Mouse (Mus musculus): Measurements from ENCODE around the gene Tfpt. TPM values are rescaled to one million over a fixed set of nuclear protein-coding genes. Genes with fewer than 3 reads are reported as not detected.
A peak's percentile ranks its signal among the peaks of the same experiment; 100 is the strongest.

The Tfpt gene
- polyA plus RNA-seq, 1 experiment from 2014 or later, result 18.2 TPM

DNA sequence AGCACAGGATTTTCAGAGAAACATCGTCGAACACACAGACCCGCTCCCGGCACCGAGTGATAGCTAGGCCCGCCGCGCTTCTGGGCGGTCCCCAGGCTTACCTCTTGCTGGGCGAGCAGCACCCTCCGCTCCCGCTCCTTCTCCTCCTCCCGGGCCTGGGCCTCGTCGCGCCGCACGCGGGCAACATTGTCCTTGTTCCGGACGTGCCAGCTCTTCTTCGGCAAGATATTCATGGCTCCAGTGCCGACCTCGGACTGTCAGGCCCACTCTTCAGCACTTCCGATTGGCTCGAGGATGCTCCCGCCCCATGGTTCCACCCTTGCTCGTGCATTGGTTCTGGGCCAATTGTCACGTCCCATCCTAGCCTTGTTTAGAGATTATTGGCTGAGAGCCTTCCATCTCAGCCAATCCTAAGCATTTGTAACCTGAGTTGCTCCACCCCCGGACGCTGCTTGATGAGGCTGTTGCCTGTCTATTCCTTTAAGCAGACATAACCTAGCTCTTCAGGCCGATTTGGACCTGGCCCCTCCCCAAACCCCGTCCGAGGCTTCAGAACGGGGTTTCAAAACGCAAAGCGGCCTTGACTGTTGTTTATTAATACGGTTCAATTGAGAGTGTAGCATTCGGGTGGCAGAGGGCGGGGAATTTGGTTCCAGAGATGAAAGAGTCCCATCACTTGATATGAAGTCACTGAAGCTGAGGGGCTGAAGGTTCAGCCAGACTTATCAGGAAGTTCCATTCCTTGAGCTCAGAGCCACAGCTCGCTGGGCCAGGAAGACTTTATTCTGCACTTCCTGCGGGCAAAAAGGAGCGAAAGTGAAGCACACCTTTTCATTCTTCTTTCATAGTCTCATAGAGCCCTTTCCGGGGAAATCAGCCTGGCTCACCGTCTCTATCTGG, 35.7 kb upstream of the Tfpt start, which contains the start of gene Leng1:
Leng1 (minus strand) TSS at position 626 of the 900 bp plus-strand sequence.
- Histone ChIP-seq H3K4me3 (ENCODE audit: control insufficient read depth in 1 of 2, insufficient read depth in 1 of 2, low read depth in 1 of 2, low read length in 2 of 2) (peak within 1 kb of the TSS; percentile 66 to 78), H3K4me2 (ENCODE audit: low read length) (peak within 1 kb of the TSS; percentile 70), H3K27ac (replicated peaks in 1 of 2; ENCODE audit: control insufficient read depth in 1 of 2, insufficient read depth in 1 of 2, low read depth in 2 of 2, low read length in 2 of 2) (peak within 1 kb of the TSS; percentile 88 to 91), H3K36me3 (ENCODE audit: control insufficient read depth, insufficient read depth, low read length) (peaks cover 32% of the 10 kb centered on the region), H3K27me3 (ENCODE audit: control insufficient read depth, insufficient read depth, low read length) (no peaks in the 10 kb centered on the region), H3K9ac (ENCODE audit: low read length) (peak within 1 kb of the TSS; percentile 96), H3K9me3 (ENCODE audit: control insufficient read depth, low read length) (no peaks in the 10 kb centered on the region), H3K4me1 (ENCODE audit: control insufficient read depth in 2 of 2, insufficient read depth in 2 of 2, low read length in 2 of 2) (peaks cover 12 to 18% of the 10 kb centered on the region in 2 experiments)
- ATAC-seq (ENCODE audit: insufficient number of reproducible peaks, insufficient read depth, low FRiP score, low read depth), result peak; percentile 97
- WGBS, result 3% methylated on average over 45 of the region's 45 CpGs

- Histone ChIP-seq H3K4me1 (ENCODE audit: control insufficient read depth in 2 of 2, insufficient read depth in 2 of 2, low read length in 2 of 2) (peaks cover 12 to 18% of the 10 kb centered on the region in 2 experiments), H3K9me3 (ENCODE audit: control insufficient read depth, low read length) (no peaks in the 10 kb centered on the region), H3K36me3 (ENCODE audit: control insufficient read depth, insufficient read depth, low read length) (peaks cover 40% of the 10 kb centered on the region), H3K9ac (ENCODE audit: low read length) (peak overlapping the region; percentile 96), H3K4me2 (ENCODE audit: low read length) (peak overlapping the region; percentile 70), H3K27ac (replicated peaks in 1 of 2; ENCODE audit: control insufficient read depth in 1 of 2, insufficient read depth in 1 of 2, low read depth in 2 of 2, low read length in 2 of 2) (peak overlapping the region; percentile 82 to 91), H3K27me3 (ENCODE audit: control insufficient read depth, insufficient read depth, low read length) (no peaks in the 10 kb centered on the region), H3K4me3 (ENCODE audit: control insufficient read depth in 1 of 2, insufficient read depth in 1 of 2, low read depth in 1 of 2, low read length in 2 of 2) (peak overlapping the region; percentile 66 to 78)
- ATAC-seq (ENCODE audit: insufficient number of reproducible peaks, insufficient read depth, low FRiP score, low read depth), result no peak
- WGBS, result 25% methylated on average over 15 of the region's 15 CpGs
Measured at GRCm38 (mm10) chr7:3664524-3665214, 34.9 kb upstream of the Tfpt start.

DNA sequence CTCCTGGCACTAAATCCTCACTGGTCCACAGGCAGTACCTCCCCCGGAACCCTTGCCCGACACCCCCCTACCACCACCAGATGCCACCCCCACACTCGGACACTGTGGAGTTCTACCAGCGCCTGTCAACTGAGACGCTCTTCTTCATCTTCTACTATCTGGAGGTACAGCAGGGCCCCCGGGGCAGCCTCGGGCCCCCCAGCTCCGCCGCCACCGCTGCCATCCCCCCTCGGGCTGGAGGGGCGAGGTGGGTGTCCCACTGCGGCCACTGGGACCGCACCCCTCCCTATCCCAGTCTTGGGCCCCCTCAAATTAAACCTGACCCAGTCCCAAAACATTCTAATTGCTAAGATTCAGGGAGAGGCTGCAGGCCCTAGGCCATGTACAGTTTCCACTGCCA, 28.8 kb upstream of the Tfpt start:
- no peaks in the 10 kb centered on the region for H3K27me3 ChIP-seq (ENCODE audit: control insufficient read depth, insufficient read depth, low read length)
- no peak overlapping the region for H3K27ac ChIP-seq (replicated peaks in 1 of 2; ENCODE audit: control insufficient read depth in 1 of 2, insufficient read depth in 1 of 2, low read depth in 2 of 2, low read length in 2 of 2)
- H3K9me3 ChIP-seq (ENCODE audit: control insufficient read depth, low read length), result no peaks in the 10 kb centered on the region

DNA sequence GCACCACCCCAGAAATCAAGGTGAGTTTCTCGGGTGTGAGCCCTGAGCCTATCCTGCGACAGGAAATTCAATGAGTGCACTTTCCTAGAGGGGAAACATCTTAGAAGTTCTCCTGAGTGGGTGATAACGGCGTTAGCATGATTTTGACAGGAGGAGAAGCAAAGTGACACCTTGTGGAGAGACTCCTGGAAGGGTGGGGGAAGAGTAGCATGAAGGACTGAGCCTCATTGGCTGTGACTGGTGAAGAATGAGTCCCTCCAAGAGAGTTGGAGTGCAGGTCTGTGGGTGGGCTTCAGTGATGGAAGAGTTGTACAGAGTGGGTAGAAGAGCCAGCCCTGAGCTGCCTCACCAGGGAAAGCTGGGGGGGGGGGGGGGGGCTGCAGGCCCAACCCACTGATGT, 27.2 kb upstream of the Tfpt start:
- WGBS, result 76% methylated on average over 4 of the region's 4 CpGs
- ATAC-seq (ENCODE audit: insufficient number of reproducible peaks, insufficient read depth, low FRiP score, low read depth), result no peak
- Histone ChIP-seq H3K4me3 (ENCODE audit: control insufficient read depth in 1 of 2, insufficient read depth in 1 of 2, low read depth in 1 of 2, low read length in 2 of 2) (no peak overlapping the region), H3K9ac (ENCODE audit: low read length) (no peak overlapping the region), H3K36me3 (ENCODE audit: control insufficient read depth, insufficient read depth, low read length) (peaks cover 100% of the 10 kb centered on the region), H3K27me3 (ENCODE audit: control insufficient read depth, insufficient read depth, low read length) (no peaks in the 10 kb centered on the region), H3K9me3 (ENCODE audit: control insufficient read depth, low read length) (no peaks in the 10 kb centered on the region), H3K27ac (replicated peaks in 1 of 2; ENCODE audit: control insufficient read depth in 1 of 2, insufficient read depth in 1 of 2, low read depth in 2 of 2, low read length in 2 of 2) (no peak overlapping the region), H3K4me1 (ENCODE audit: control insufficient read depth in 2 of 2, insufficient read depth in 2 of 2, low read length in 2 of 2) (no peaks in the 10 kb centered on the region), H3K4me2 (ENCODE audit: low read length) (no peak overlapping the region)

More for the DNA sequence above, 28.8 kb upstream of the Tfpt start:
- Histone ChIP-seq H3K4me1 (ENCODE audit: control insufficient read depth in 2 of 2, insufficient read depth in 2 of 2, low read length in 2 of 2) (peaks cover 0 to 2% of the 10 kb centered on the region in 2 experiments; a peak in 1 of 4 replicates), H3K4me2 (ENCODE audit: low read length) (no peak overlapping the region), H3K4me3 (ENCODE audit: control insufficient read depth in 1 of 2, insufficient read depth in 1 of 2, low read depth in 1 of 2, low read length in 2 of 2) (no peak overlapping the region), H3K36me3 (ENCODE audit: control insufficient read depth, insufficient read depth, low read length) (peaks cover 100% of the 10 kb centered on the region), H3K9ac (ENCODE audit: low read length) (no peak overlapping the region)
- WGBS, result 92% methylated on average over 14 of the region's 14 CpGs
- no peak for ATAC-seq (ENCODE audit: insufficient number of reproducible peaks, insufficient read depth, low FRiP score, low read depth)

- 58% methylated on average over 4 of the region's 4 CpGs for WGBS
- Histone ChIP-seq H3K9me3 (ENCODE audit: control insufficient read depth, low read length) (no peaks in the 10 kb centered on the region), H3K4me1 (ENCODE audit: control insufficient read depth in 2 of 2, insufficient read depth in 2 of 2, low read length in 2 of 2) (peaks cover 12 to 24% of the 10 kb centered on the region in 2 experiments), H3K27me3 (ENCODE audit: control insufficient read depth, insufficient read depth, low read length) (no peaks in the 10 kb centered on the region), H3K4me2 (ENCODE audit: low read length) (peak overlapping the region; percentile 80), H3K36me3 (ENCODE audit: control insufficient read depth, insufficient read depth, low read length) (peaks cover 27% of the 10 kb centered on the region), H3K9ac (ENCODE audit: low read length) (peak overlapping the region; percentile 98), H3K4me3 (ENCODE audit: control insufficient read depth in 1 of 2, insufficient read depth in 1 of 2, low read depth in 1 of 2, low read length in 2 of 2) (peak overlapping the region; percentile 90 to 93), H3K27ac (replicated peaks in 1 of 2; ENCODE audit: control insufficient read depth in 1 of 2, insufficient read depth in 1 of 2, low read depth in 2 of 2, low read length in 2 of 2) (no peak overlapping the region)
- no peak for ATAC-seq (ENCODE audit: insufficient number of reproducible peaks, insufficient read depth, low FRiP score, low read depth)
Measured at GRCm38 (mm10) chr7:3646641-3647040, 16.9 kb upstream of the Tfpt start.

DNA sequence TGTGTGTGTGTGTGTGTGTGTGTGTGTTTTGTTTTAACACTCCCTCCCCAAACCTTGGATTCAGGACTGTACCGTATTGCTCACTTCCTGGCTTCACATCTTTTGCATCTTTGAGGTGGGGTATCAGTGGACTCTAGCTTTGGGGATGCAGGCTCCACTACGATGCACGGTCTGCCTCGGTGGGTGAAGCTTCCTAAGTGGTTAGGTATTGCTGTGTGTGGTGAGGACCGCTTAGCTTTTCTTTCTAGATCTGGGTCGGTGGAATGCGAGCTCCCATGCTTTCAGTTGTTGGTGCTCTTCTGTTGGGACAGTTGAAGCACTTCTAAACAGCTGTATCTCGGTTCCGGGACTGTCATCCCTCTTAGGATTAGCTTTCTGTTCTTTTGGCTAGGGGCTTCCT, 16.5 kb upstream of the Tfpt start:
- ATAC-seq (ENCODE audit: insufficient number of reproducible peaks, insufficient read depth, low FRiP score, low read depth), result no peak
- Histone ChIP-seq H3K27me3 (ENCODE audit: control insufficient read depth, insufficient read depth, low read length) (no peaks in the 10 kb centered on the region), H3K4me2 (ENCODE audit: low read length) (peak overlapping the region; percentile 80), H3K36me3 (ENCODE audit: control insufficient read depth, insufficient read depth, low read length) (peaks cover 27% of the 10 kb centered on the region), H3K27ac (replicated peaks in 1 of 2; ENCODE audit: control insufficient read depth in 1 of 2, insufficient read depth in 1 of 2, low read depth in 2 of 2, low read length in 2 of 2) (no peak overlapping the region; a peak in 1 of 4 replicates), H3K4me1 (ENCODE audit: control insufficient read depth in 2 of 2, insufficient read depth in 2 of 2, low read length in 2 of 2) (peaks cover 12 to 24% of the 10 kb centered on the region in 2 experiments), H3K9me3 (ENCODE audit: control insufficient read depth, low read length) (no peaks in the 10 kb centered on the region), H3K9ac (ENCODE audit: low read length) (peak overlapping the region; percentile 98), H3K4me3 (ENCODE audit: control insufficient read depth in 1 of 2, insufficient read depth in 1 of 2, low read depth in 1 of 2, low read length in 2 of 2) (peak overlapping the region; percentile 90 to 93)
- 6% methylated on average over 9 of the region's 9 CpGs for WGBS

GRCm38 (mm10) chr7:3645488-3646025, 15.8 kb upstream of the Tfpt start:
- H3K27me3 ChIP-seq (ENCODE audit: control insufficient read depth, insufficient read depth, low read length), result no peaks in the 10 kb centered on the region
- H3K36me3 ChIP-seq (ENCODE audit: control insufficient read depth, insufficient read depth, low read length), result peaks cover 27% of the 10 kb centered on the region
- WGBS, result 0% methylated on average over 40 of the region's 58 CpGs
- peaks cover 12 to 24% of the 10 kb centered on the region in 2 experiments for H3K4me1 ChIP-seq (ENCODE audit: control insufficient read depth in 2 of 2, insufficient read depth in 2 of 2, low read length in 2 of 2)
- H3K9me3 ChIP-seq (ENCODE audit: control insufficient read depth, low read length), result no peaks in the 10 kb centered on the region
- peak overlapping the region; percentile 90 to 93 for H3K4me3 ChIP-seq (ENCODE audit: control insufficient read depth in 1 of 2, insufficient read depth in 1 of 2, low read depth in 1 of 2, low read length in 2 of 2)
- H3K27ac ChIP-seq (replicated peaks in 1 of 2; ENCODE audit: control insufficient read depth in 1 of 2, insufficient read depth in 1 of 2, low read depth in 2 of 2, low read length in 2 of 2), result peak overlapping the region; percentile 97 to 98
- peak overlapping the region; percentile 80 for H3K4me2 ChIP-seq (ENCODE audit: low read length)
- peak overlapping the region; percentile 98 for H3K9ac ChIP-seq (ENCODE audit: low read length)
- no peak for ATAC-seq (ENCODE audit: insufficient number of reproducible peaks, insufficient read depth, low FRiP score, low read depth)
